Mouse (Mus musculus): ENCODE measurements around the gene Rab7. TPM values are rescaled to one million over a fixed set of nuclear protein-coding genes. Genes with fewer than 3 reads are reported as not detected.

The Rab7 gene
- polyA plus RNA-seq (2014; fragmentation: Illumina TruSeq; extraction: RNeasy Lipid Tissue Mini Kit (QIAGEN cat#74804); ENCODE audit: low replicate concordance): 208 TPM

DNA sequence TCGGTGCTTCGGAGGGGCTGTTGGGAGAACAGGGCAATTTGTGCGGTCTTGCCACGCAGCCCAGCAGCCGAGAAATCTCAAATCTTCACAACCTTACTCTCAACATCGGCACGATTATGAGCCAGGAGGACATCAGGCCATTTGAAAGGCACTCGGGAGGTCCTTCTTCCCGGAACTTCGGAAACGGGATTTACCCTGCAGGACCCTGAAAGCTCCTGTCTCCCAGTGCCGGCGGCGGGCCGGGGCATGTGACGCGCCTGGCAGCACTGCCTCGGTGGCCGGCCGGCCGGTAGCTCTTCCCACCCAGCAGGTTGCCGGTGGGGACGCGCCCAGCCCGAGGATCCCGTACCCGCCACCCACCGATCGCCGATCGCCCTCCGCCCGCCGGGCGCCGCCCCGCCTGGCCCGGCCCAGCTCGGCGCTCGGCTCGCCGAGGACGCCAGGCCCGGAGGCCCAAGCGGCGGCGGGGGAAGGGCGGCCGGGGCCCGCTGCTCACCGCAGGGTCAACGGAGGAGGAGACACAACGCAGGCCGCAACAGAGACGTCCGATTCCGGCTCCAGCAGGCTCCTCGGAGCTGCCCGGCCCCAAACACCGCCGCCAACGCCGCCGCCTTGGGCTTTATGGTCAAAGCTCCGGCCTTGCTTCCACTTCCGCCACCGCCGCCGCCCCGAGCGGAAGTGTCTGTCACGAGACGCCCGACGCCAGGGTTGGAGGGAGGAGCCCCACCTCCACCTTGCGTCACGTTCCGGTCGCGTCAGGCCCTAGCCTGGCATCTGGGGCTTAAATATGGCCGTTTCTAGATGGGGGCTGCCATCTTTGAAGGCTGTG, at the start of gene Rab7:
Gene Rab7 (minus strand): TSS at position 694 of the 829 bp plus-strand sequence.

DNA sequence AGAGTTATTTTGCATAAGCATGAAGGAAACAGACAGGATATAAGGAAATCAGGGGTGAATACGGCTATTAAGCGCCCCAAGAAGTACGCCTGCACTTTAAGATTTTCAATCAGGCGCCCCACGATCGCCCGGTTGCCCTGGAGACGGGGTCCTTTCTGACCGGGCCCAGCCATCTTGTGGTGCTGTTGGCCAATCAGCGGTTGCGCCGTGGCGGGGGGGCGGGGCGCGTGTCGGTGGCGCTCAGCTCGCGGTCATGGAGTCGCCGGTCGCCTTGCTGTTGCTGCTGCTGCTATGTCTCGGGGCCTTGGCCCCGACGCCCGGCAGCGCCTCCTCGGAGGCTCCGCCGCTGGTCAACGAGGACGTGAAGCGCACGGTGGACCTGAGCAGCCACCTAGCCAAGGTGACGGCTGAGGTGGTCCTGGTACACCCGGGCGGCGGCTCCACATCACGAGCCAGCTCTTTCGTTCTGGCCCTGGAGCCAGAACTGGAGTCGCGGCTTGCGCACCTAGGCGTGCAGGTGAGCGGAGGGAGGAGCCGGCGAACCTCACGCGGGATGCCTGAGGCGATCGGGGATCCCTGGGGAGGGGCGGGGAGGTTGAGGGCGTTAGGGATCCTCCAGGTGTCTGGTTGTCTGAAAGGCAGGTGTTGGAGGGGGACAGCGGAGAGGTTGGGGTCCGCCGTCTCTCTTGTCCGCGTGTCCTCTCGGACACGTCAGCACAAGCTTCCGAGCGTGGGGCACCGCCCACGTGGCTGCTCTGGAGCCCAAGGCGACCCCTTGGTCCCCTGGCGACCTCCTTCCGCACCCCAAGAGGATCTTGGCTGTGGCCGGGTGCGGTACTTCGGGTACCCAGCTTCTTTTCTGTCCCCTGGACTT, 39.4 kb upstream of the Rab7 start, which contains the start of gene Rpn1:
Gene Rpn1 (plus strand): TSS at position 205 of the 874 bp plus-strand sequence.

DNA sequence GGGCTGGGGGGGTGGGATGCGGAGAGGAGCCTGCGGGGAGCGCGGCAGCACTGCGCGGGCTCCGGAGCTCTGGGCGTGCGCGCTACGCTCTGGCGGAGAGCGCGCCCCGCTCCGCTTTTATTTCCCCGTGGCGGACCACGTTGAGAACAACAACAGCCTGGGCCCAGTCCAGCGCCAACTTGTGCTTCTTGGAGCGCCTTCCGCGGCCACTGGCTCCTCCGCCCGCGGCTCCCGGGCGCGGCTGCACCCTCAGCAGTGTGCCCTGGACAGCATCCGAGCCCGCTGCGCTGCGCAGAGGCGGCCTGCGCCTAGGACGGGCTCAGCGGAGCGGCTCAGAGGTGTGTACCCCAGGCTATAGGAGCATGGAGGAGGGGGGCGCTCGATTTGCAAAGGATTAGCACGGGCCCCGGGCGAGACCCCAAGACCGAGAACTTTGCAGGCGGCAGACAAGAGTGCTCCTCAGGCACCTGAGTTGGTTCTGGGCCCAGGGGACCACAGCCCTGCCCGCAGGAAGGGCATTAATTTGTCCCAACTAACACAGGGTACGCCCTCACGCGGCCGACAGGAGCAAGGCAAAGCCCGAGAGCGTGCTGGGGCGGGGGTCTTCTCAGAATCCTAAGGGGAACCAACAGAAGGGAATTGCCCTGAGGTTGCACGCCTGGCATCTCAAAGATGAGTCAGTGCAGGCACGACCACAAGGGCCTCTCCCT, 63.4 kb downstream of the Rab7 start, which contains the start of gene H1fx:
Gene H1fx (minus strand): TSS at position 91 of the 710 bp plus-strand sequence.

Other genes with a start within 250 kb of the Rab7 start
- 29.1 TPM for gene Rab43, start 233.1 kb downstream of the Rab7 start, polyA plus RNA-seq (2014; fragmentation: Illumina TruSeq; extraction: RNeasy Lipid Tissue Mini Kit (QIAGEN cat#74804); ENCODE audit: low replicate concordance)
- gene Gm45140, start 209.5 kb downstream of the Rab7 start, polyA plus RNA-seq (2014; fragmentation: Illumina TruSeq; extraction: RNeasy Lipid Tissue Mini Kit (QIAGEN cat#74804); ENCODE audit: low replicate concordance): not detected
- 7.5 TPM for gene Isy1, start 206.5 kb downstream of the Rab7 start, polyA plus RNA-seq (2014; fragmentation: Illumina TruSeq; extraction: RNeasy Lipid Tissue Mini Kit (QIAGEN cat#74804); ENCODE audit: low replicate concordance)
- gene Cnbp, start 194.2 kb downstream of the Rab7 start, polyA plus RNA-seq (2014; fragmentation: Illumina TruSeq; extraction: RNeasy Lipid Tissue Mini Kit (QIAGEN cat#74804); ENCODE audit: low replicate concordance): 634 TPM
- gene Copg1, start 157.5 kb downstream of the Rab7 start, polyA plus RNA-seq (2014; fragmentation: Illumina TruSeq; extraction: RNeasy Lipid Tissue Mini Kit (QIAGEN cat#74804); ENCODE audit: low replicate concordance): 22.2 TPM
- 7.0 TPM for gene Hmces, start 131.3 kb downstream of the Rab7 start, polyA plus RNA-seq (2014; fragmentation: Illumina TruSeq; extraction: RNeasy Lipid Tissue Mini Kit (QIAGEN cat#74804); ENCODE audit: low replicate concordance)
- not detected for gene H1fx, start 63.6 kb downstream of the Rab7 start, polyA plus RNA-seq (2014; fragmentation: Illumina TruSeq; extraction: RNeasy Lipid Tissue Mini Kit (QIAGEN cat#74804); ENCODE audit: low replicate concordance)
- gene Rpn1, start 39.2 kb upstream of the Rab7 start, polyA plus RNA-seq (2014; fragmentation: Illumina TruSeq; extraction: RNeasy Lipid Tissue Mini Kit (QIAGEN cat#74804); ENCODE audit: low replicate concordance): 65.0 TPM
- 0.41 TPM for gene Gata2, start 148.6 kb upstream of the Rab7 start, polyA plus RNA-seq (2014; fragmentation: Illumina TruSeq; extraction: RNeasy Lipid Tissue Mini Kit (QIAGEN cat#74804); ENCODE audit: low replicate concordance)
- gene Dnajb8, start 177.0 kb upstream of the Rab7 start, polyA plus RNA-seq (2014; fragmentation: Illumina TruSeq; extraction: RNeasy Lipid Tissue Mini Kit (QIAGEN cat#74804); ENCODE audit: low replicate concordance): not detected

Measured in small intestine, adult 10 weeks (tissue).